Mouse (Mus musculus): Measurements from ENCODE around the gene Pcbp1. TPM values are rescaled to one million over a fixed set of nuclear protein-coding genes. Genes with fewer than 3 reads are reported as not detected.

Gene Pcbp1
- total RNA-seq, 2 experiments from 2014 or later: 174 to 176 TPM

- H3K4me3 ChIP-seq: no peak overlapping the region
- intact Hi-C loops (cut with DNase I): loop anchor here (2.0 kb wide), 1 partner anchor 126 kb away; no protein-coding TSS in a partner anchor
- peak; percentile 85 for TF ChIP-seq CTCF (IDR thresholded peaks at IDR 0.05)
- H3K27ac ChIP-seq: no peak overlapping the region
- DNase-seq (ENCODE audit: extremely low spot score in 1 of 2, low spot score in 2 of 2): no peak
Observed at GRCm38 (mm10) chr6:86545236-86545635, 19.1 kb upstream of the Pcbp1 start.

GRCm38 (mm10) chr6:86543869-86544268, 17.7 kb upstream of the Pcbp1 start:
- TF ChIP-seq CTCF (IDR thresholded peaks at IDR 0.05): no peak
- intact Hi-C loops (cut with DNase I): loop anchor here (2.0 kb wide), 1 partner anchor 127 kb away; no protein-coding TSS in a partner anchor
- no peak for DNase-seq (ENCODE audit: extremely low spot score in 1 of 2, low spot score in 2 of 2)
- Histone ChIP-seq H3K27ac (no peak overlapping the region), H3K4me3 (no peak overlapping the region)

- DNase-seq (ENCODE audit: extremely low spot score in 1 of 2, low spot score in 2 of 2): no peak
- H3K4me3 ChIP-seq: no peak overlapping the region
- H3K27ac ChIP-seq: no peak overlapping the region
- intact Hi-C loops (cut with DNase I): no loop called here
- no peak for TF ChIP-seq CTCF (IDR thresholded peaks at IDR 0.05)
Observed at GRCm38 (mm10) chr6:86543060-86543459, 16.9 kb upstream of the Pcbp1 start.

GRCm38 (mm10) chr6:86541650-86542049, 15.5 kb upstream of the Pcbp1 start:
- intact Hi-C loops (cut with DNase I): no loop called here
- Histone ChIP-seq H3K4me3 (no peak overlapping the region), H3K27ac (no peak overlapping the region)
- DNase-seq (ENCODE audit: extremely low spot score in 1 of 2, low spot score in 2 of 2): no peak
- peak; percentile 41 for TF ChIP-seq CTCF (IDR thresholded peaks at IDR 0.05)

- intact Hi-C loops (cut with DNase I): no loop called here
- no peak for TF ChIP-seq CTCF (IDR thresholded peaks at IDR 0.05)
- DNase-seq (ENCODE audit: extremely low spot score in 1 of 2, low spot score in 2 of 2): no peak
- Histone ChIP-seq H3K27ac (no peak overlapping the region), H3K4me3 (no peak overlapping the region)
Observed at GRCm38 (mm10) chr6:86528451-86528785, 2.3 kb upstream of the Pcbp1 start.

- Histone ChIP-seq H3K27ac (peak overlapping the region; percentile 100), H3K4me3 (peak overlapping the region; percentile 89)
- no peak for DNase-seq (ENCODE audit: extremely low spot score in 1 of 2, low spot score in 2 of 2)
- TF ChIP-seq CTCF (IDR thresholded peaks at IDR 0.05): no peak
- intact Hi-C loops (cut with DNase I): loop anchor here (1.0 kb wide), 2 partner anchors 57 to 124 kb away; partner anchors contain the start of gene Tia1
Observed at GRCm38 (mm10) chr6:86527766-86528450, 1.8 kb upstream of the Pcbp1 start.

GRCm38 (mm10) chr6:86526961-86527740, 1.0 kb upstream of the Pcbp1 start:
- no peak; the same call in 1 of the 2 replicates for TF ChIP-seq CTCF (IDR thresholded peaks at IDR 0.05)
- H3K27ac ChIP-seq: peak overlapping the region; percentile 100
- intact Hi-C loops (cut with DNase I): loop anchor here (1.0 kb wide), 5 partner anchors 55 to 142 kb away; partner anchors contain the start of genes C87436, Mxd1 and Tia1
- H3K4me3 ChIP-seq: peak overlapping the region; percentile 89
- DNase-seq (ENCODE audit: extremely low spot score in 1 of 2, low spot score in 2 of 2): peak; percentile 80 to 84

GRCm38 (mm10) chr6:86525646-86526031, 482 bp downstream of the Pcbp1 start:
- peak overlapping the region; percentile 89 for H3K4me3 ChIP-seq
- peak overlapping the region; percentile 100 for H3K27ac ChIP-seq
- TF ChIP-seq CTCF (IDR thresholded peaks at IDR 0.05): no peak
- intact Hi-C loops (cut with DNase I): loop anchor here (1.0 kb wide), 3 partner anchors 53 to 144 kb away; partner anchors contain the start of genes C87436 and Mxd1
- peak in 1 of 2 experiments; percentile 73 for DNase-seq (ENCODE audit: extremely low spot score in 1 of 2, low spot score in 2 of 2)

GRCm38 (mm10) chr6:86524879-86525645, 1.1 kb downstream of the Pcbp1 start:
- H3K4me3 ChIP-seq: peak overlapping the region; percentile 89
- H3K27ac ChIP-seq: peak overlapping the region; percentile 100
- intact Hi-C loops (cut with DNase I): loop anchor here (5.0 kb wide), 1 partner anchor 38 kb away; no protein-coding TSS in a partner anchor

GRCm38 (mm10) chr6:86523755-86524434, 2.2 kb downstream of the Pcbp1 start:
- peak overlapping the region; percentile 100 for H3K27ac ChIP-seq
- intact Hi-C loops (cut with DNase I): loop anchor here (5.0 kb wide), 1 partner anchor 37 kb away; no protein-coding TSS in a partner anchor
- H3K4me3 ChIP-seq: peak overlapping the region; percentile 89
- TF ChIP-seq CTCF (IDR thresholded peaks at IDR 0.05): no peak
- no peak for DNase-seq (ENCODE audit: extremely low spot score in 1 of 2, low spot score in 2 of 2)

More at GRCm38 (mm10) chr6:86524879-86525645, 1.1 kb downstream of the Pcbp1 start:
- no peak for TF ChIP-seq CTCF (IDR thresholded peaks at IDR 0.05)
- peak; percentile 45 to 66 for DNase-seq (ENCODE audit: extremely low spot score in 1 of 2, low spot score in 2 of 2)
